Mouse (Mus musculus) ES-Bruce4 (cell line): ENCODE data around the gene Ear10. TPM values are rescaled to one million over a fixed set of nuclear protein-coding genes. Genes with fewer than 3 reads are reported as not detected.
"Not testable (repeated sequence)": the region's sequence is repeated elsewhere in the genome, so short reads cannot be mapped to it uniquely, and the experiment has no call there.

Experiments
- H3K27ac ChIP-seq: 2 replicates; pipeline ENCODE4 v1.5.1; 2012; ENCODE audit warnings: low read length, inconsistent platforms; ENCODE audit not compliant: insufficient read depth
- H3K27me3 ChIP-seq: 2 replicates; pipeline ENCODE4 v1.6.1; 2012; ENCODE audit warnings: mild to moderate bottlenecking, low read length, inconsistent platforms; ENCODE audit not compliant: control insufficient read depth, poor library complexity, insufficient read depth, severe bottlenecking
- H3K36me3 ChIP-seq: 2 replicates; pipeline ENCODE4 v1.6.1; 2012; ENCODE audit warnings: inconsistent platforms, mild to moderate bottlenecking, low read length, moderate library complexity; ENCODE audit not compliant: control insufficient read depth, poor library complexity, insufficient read depth, severe bottlenecking
- H3K4me1 ChIP-seq: one replicate; pipeline ENCODE4 v1.8.1; 2011; ENCODE audit warnings: low read length; ENCODE audit not compliant: control insufficient read depth, insufficient read depth
- H3K4me3 ChIP-seq: 2 replicates; pipeline ENCODE4 v1.5.1; 2011; ENCODE audit warnings: low read depth, mild to moderate bottlenecking, low read length
- H3K9ac ChIP-seq: 2 replicates; pipeline ENCODE4 v1.6.1; 2012; ENCODE audit warnings: low read depth, mild to moderate bottlenecking, inconsistent platforms; ENCODE audit not compliant: poor library complexity, severe bottlenecking
- H3K9me3 ChIP-seq: replicated peaks from 2 replicates; pipeline ENCODE4 v1.6.1; 2012; ENCODE audit warnings: mild to moderate bottlenecking, low read length, inconsistent platforms; ENCODE audit not compliant: control insufficient read depth, poor library complexity, insufficient read depth, severe bottlenecking
- CTCF ChIP-seq: IDR thresholded peaks from one replicate; pipeline ENCODE4 v1.8.1; 2011; ENCODE audit warnings: low read depth, low read length
- polyA plus RNA-seq: library from polyadenylated mRNA; stranded (reverse); fragments of >200 nt; gene quantifications from 2 replicates; pipeline ENCODE4 v1.2.4, GENCODE M21; 2011; ENCODE audit warnings: low read depth; ENCODE audit not compliant: missing spikeins, insufficient read depth, insufficient read length

Ear10 gene
- not detected in 2 replicates for polyA plus RNA-seq

DNA sequence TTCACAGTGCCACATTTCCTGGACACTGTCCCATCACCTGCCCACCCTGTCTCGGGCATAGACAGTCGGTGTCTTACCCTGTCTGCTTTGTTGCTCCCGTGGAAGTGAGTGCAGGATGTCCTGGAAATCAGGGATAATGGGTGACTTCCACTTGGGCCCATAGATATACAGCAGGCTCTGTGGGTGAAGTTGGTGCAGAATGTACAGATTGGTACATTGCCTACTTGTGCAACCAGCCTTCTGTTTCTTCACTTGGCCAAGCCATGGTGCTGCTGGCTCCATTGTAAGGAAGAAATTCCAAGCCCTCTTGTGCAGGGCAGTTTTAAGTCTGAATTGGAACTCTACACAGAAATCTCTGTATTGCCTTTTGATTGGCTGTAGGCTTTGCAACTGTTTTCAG, at the start of gene Ear10:
Ear10 (minus strand) TSS at position 101 of the 400 bp plus-strand sequence.
- H3K27me3 ChIP-seq, H3K9me3 ChIP-seq, H3K4me1 ChIP-seq, H3K4me3 ChIP-seq, H3K9ac ChIP-seq, H3K27ac ChIP-seq, H3K36me3 ChIP-seq: not testable (repeated sequence)

GRCm38 (mm10) chr14:43956769-43957168, 33.4 kb upstream of the Ear10 start, which contains the start of gene Ang5:
TSS of gene Ang5 (plus strand) at chr14:43957069.
- H3K4me1 ChIP-seq, H3K36me3 ChIP-seq, H3K9me3 ChIP-seq, H3K4me3 ChIP-seq, H3K27ac ChIP-seq, H3K27me3 ChIP-seq, H3K9ac ChIP-seq: not testable (repeated sequence)

- H3K4me3 ChIP-seq, H3K9ac ChIP-seq, H3K27me3 ChIP-seq, H3K36me3 ChIP-seq, H3K9me3 ChIP-seq, H3K4me1 ChIP-seq, H3K27ac ChIP-seq: not testable (repeated sequence)
Observed at GRCm38 (mm10) chr14:43955074-43955473, 31.7 kb upstream of the Ear10 start.

DNA sequence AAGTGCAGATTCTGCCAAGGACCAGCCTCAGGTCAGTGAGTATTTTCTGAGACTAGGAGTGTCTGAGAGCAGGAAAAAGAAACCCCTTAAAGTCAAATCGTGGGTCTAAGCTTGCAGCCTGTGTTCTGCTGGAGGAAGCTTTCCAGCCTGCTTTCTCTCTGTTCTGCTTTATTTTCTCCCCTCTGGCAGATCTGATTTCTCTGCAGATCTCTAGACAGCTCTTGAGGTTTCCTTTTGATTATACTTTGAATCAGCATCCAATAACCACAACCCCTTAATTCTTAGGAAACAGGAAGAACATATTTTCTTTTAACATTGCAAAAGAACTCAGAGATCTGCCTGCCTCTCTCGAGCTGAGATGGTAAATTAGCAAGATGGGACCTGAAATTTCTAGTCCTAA, 30.0 kb upstream of the Ear10 start:
- H3K27ac ChIP-seq, H3K9ac ChIP-seq, H3K27me3 ChIP-seq, H3K36me3 ChIP-seq, H3K4me3 ChIP-seq, H3K4me1 ChIP-seq, H3K9me3 ChIP-seq: not testable (repeated sequence)

- not testable (repeated sequence) for H3K9me3 ChIP-seq, H3K36me3 ChIP-seq, H3K4me3 ChIP-seq, H3K27ac ChIP-seq, H3K4me1 ChIP-seq, H3K27me3 ChIP-seq, H3K9ac ChIP-seq
Observed at GRCm38 (mm10) chr14:43933399-43933798, 10.0 kb upstream of the Ear10 start.

- H3K27me3 ChIP-seq, H3K9ac ChIP-seq, H3K27ac ChIP-seq, H3K9me3 ChIP-seq, H3K4me3 ChIP-seq, H3K4me1 ChIP-seq, H3K36me3 ChIP-seq: not testable (repeated sequence)
- peak; percentile 33 for TF ChIP-seq CTCF
Observed at GRCm38 (mm10) chr14:43932991-43933390, 9.6 kb upstream of the Ear10 start.

- H3K4me1 ChIP-seq, H3K9me3 ChIP-seq, H3K27ac ChIP-seq, H3K36me3 ChIP-seq, H3K27me3 ChIP-seq: not testable (repeated sequence)
- H3K4me3 ChIP-seq: peak overlapping the region; percentile 96
- H3K9ac ChIP-seq: peak overlapping the region; percentile 56
Observed at GRCm38 (mm10) chr14:43925404-43925950, 2.1 kb upstream of the Ear10 start.
